Mouse (Mus musculus) right cerebral cortex, postnatal 14 days (tissue): Measurements from ENCODE around the gene Usp53.

ENCODE experiments used
- DNase-seq: peaks from one replicate; pipeline ENCODE4 v3.0.0; 2022

Usp53 gene

DNA sequence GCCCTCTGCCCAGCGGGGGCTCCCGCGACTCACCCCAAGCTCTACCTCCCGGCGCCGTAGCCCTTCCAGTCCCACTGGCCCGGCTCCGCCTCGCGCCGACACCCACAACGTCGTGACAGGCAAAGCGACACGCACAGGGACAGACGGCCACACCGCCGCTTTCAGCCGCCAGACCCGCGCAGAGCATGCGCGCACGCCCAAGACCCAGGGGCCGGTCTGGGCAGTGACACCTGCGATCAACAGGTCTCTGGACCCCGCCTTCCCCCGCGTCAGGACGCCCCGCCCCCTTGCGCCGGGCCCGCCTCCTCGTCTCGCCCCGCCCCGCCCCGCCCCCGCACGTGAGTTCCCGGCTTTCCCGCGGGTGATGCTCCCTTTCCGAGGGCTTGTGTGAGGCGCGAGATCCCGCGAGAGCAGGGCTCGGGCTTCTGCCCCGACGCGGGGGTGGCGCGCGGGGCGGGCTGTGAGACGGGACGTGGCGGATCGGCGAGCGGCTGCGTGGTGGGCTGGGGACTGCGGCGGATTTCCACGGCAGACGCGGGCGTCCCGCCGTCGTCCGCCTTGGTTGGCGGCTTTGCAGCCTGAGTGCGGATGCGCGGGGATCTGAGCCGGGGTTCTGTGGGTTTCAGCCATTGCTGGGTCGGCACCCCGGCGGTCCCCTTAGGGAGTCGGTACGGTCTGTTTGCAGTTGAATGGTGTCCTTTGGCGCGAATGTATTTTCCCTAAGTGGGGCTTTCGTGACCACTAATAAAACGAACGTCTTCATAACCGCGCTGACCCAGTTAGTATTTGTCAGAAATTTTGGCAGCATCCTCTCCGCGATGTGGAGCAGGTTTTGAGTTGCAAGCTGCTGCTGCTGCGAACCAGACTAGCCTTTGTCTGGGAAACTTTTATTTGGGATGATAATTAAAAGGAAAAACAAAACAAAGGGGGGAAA lies at the start of gene Usp53:
Usp53 (minus strand) TSS at position 262 of the 934 bp plus-strand sequence.
- DNase-seq = peak; percentile 94

- no peak for DNase-seq
Measured at GRCm38 (mm10) chr3:123033804-123034203, 49.5 kb upstream of the Usp53 start.

GRCm38 (mm10) chr3:123025634-123026033 lies 41.3 kb upstream of the Usp53 start:
- no peak for DNase-seq

- no peak for DNase-seq
Measured at GRCm38 (mm10) chr3:123024496-123025234, 40.4 kb upstream of the Usp53 start.

DNA sequence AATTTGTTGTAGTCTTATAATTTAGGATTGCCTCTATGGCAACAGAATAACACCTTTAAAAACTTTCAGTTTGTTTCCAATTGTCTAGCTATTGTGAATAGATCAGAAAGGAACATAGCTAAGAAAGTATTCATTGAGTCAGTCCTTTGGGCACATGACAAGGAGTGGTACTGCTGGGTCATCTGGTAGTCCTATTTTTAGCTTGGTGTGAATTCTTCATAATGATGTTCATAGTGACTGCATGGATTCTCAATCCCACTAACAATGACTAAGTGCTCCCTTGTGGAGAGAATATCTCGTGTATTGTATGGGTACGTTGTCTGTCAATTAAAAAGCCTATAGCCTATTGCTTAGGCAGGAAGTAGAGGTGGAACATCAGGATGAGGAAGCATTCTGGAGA lies 34.5 kb upstream of the Usp53 start:
- DNase-seq = no peak

DNA sequence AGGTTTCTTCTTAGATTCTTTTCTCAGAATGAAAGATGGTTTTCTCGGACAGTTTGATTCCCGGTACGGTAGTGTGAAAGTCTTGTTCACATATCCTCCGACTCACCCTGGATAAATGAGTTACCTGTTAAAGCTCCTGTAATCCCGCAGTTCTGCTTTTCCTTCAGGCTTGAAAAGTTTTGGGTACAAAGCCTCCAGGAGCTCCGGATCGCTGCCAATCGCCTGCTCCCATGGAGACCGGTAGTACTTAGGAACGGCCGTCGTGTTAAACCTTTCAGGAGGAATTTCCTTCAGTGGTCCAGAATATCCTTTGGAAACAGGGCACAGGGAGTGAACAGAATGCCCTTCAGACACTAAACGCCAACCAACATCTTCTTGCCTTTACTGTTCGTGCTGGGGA lies 29.2 kb upstream of the Usp53 start:
- DNase-seq = no peak

GRCm38 (mm10) chr3:123009417-123009816 lies 25.1 kb upstream of the Usp53 start:
- DNase-seq = no peak

- DNase-seq = no peak
Measured at GRCm38 (mm10) chr3:123007386-123007785, 23.1 kb upstream of the Usp53 start.

DNA sequence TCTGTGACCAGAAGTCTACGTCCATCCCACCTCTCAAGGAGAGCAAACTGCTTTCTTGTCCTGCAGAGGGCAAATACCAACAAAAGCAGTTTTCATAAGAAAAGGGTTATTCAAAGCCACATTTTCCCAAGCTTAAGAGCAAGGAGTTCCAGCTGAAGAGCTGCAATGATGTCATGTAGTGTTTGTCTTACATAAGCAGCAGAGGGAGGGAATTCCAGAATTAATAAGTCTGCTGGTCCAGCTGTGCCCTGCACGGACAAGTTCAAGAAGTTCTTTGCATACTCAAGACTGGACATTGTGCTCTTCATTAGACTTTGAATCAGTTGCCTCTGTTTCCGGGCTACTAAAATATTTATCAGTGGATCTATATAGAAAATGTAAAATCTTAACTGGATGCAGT lies 16.7 kb upstream of the Usp53 start:
- no peak for DNase-seq

DNA sequence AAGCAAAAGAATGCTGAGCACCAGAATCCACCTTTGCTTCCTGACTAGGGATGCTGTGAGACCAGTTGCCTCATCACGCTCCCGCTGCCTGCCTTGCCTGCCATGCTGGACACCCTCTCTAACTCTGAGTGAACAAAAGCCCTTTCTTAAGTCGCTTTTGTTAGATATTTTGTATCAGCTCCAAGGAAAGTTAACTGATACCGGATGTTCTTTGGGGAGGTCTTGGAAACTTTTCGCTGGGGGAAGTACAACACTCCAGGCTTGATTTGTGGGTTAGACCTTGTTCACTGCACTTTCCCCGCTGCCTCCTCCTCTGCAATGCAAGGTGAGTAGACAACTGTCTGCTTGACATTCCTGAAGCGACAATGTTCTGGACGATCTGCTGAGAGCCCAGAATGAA lies 14.2 kb upstream of the Usp53 start:
- no peak for DNase-seq

DNA sequence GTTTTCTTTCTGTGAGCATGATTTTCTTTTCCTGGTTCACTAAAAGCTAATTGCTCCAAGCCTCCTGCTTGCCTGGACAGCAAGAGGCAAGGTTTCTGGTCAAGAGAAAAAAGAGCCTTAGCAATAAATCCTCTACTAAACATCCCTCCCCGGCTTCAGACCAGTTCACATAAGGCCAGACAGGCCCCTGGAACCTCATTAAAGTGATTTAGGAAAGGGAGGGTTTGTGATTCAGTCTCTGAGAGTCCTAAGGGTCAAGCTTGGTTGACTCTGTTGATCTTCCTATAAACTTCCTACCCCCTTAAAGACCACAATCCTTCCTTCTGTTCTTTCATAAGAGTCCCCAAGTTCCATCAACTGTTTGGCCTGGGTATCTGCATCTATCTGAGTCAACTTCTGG lies 12.7 kb upstream of the Usp53 start:
- DNase-seq = no peak

DNA sequence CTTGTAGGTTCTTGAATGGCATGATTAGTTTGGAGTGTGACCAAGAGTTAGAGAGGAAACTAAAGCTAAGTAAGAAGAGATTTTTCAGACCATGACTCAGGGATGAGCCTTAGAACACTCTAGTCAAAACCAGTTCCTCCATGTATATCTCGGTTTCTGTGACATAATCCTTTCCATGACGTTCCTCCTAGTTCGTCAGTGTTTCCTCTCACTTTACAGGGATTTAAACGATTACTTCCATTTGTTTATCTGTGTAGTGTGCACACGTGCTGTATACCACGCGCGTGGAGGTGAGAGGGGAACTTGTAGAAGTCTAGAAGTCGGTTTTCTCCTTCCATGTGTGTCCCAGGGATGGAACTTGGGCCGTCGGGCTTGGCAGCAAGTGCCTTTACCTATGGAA lies 2.6 kb upstream of the Usp53 start:
- no peak for DNase-seq

DNA sequence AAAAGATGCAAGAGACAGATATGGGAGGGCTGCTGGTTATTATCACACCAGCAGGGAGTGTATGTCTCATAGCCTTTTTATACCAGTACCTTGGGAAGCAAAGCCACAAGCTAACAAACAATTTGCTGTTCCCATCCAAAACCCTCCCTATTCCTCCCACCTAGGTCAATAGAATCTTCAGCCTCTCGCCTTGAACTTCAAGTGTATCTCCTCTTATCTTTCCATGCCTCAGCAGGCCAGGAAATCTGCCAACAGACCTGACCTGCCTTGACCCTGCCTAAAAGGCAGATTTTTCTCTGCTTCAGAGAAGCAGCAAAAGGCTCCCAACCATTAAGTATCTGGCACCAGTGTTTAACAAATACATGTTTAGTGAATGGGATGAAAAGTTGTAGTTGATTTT lies 2.1 kb upstream of the Usp53 start:
- DNase-seq = no peak

DNA sequence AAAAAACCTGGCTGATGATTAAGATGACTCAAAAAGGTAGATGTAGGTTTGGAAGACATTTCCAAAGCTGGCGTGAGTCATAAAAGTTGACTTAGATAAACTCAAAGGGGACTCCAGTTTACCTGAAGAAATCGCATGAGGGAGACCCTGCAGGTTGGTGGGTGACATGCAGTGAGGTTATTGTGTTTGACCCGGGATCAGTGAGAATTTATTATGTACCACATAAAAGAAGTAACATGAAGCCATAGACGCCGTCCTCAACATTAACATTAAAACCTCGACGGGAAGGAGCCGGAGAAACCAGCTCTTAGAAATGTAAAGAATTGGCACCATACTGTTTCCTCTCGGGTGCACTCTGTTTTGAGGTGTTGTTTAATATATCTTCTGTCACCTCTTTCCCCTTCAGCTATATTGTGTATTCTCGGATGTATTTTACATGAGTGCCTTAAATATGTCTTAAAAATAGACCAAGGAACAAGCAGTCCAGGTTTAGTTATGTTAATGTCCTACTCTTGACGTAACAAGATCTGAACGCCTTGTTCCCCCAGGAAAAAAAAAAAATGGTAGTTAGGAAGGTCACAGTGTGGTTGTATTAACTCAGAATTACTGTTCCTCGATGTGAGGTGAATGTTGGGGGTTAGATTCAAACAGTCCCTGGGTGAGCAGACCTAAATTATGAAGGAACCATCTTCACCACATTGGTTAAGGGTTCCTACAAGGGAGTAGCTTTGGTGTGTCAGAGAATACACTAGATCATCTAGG lies 1.1 kb upstream of the Usp53 start:
- no peak for DNase-seq

- DNase-seq = peak; percentile 52
Measured at GRCm38 (mm10) chr3:122983849-122984248, 461 bp downstream of the Usp53 start.

GRCm38 (mm10) chr3:122975964-122976363 lies 8.3 kb downstream of the Usp53 start:
- DNase-seq = no peak

DNA sequence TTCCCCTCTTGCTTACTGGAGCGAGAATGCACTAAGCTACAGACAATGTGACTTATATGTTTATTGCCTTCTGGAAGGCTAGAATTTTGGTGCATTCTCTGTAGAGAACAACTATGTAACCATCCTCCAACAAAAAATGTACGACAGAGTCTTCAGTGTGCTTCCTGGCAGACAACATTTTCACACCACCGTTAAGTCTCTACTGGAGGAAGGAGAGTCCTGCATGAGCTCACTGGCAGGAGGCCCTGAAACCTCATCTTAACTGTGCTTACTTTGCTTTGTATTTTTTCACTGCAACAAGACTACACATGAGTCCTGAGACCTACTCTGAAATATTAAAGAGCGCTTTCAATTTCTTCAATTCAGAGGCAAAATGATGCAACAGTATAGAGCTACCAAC lies 8.9 kb downstream of the Usp53 start:
- no peak for DNase-seq

DNA sequence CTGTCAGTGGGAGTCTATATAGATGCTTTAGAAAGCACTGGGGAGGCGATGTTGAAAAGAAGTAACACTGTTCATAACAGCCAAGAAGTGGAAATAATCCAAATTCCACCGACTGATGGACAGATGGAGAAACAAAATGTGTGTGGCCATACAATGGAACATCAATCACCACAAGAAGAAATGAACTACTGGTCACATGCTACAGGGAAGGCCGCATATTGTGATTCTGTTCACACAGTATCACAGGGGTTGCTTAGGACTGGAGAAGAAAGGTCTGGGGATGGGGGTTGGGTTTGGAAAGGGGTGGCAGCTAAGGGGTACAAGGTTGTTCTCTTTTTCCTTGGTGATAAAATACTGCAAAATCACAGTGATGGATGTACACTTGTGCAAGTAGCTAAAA lies 9.5 kb downstream of the Usp53 start:
- no peak for DNase-seq

GRCm38 (mm10) chr3:122972126-122972822 lies 12.0 kb downstream of the Usp53 start:
- no peak for DNase-seq

DNA sequence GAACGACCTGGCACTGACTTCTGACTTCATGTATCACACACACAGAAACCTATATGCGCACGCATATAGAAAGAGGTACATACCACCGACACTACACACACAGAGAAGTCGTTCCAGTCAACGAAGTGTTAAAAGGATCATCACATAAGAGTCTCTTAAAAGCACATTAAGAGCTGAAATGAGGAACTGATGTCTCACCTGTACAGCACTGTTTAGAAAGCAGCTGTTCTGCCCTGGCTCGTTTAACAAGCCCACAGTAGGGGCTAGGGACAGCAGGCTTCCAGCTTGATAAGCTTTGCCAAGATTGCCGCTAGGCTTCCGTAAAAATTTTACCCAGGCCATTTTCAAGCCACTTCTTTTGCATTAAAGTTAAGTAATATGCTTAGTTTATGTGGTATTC lies 15.9 kb downstream of the Usp53 start:
- DNase-seq = no peak

GRCm38 (mm10) chr3:122964301-122964700 lies 20.0 kb downstream of the Usp53 start:
- DNase-seq = no peak

- DNase-seq = no peak
Measured at GRCm38 (mm10) chr3:122950129-122950528, 34.2 kb downstream of the Usp53 start.

DNA sequence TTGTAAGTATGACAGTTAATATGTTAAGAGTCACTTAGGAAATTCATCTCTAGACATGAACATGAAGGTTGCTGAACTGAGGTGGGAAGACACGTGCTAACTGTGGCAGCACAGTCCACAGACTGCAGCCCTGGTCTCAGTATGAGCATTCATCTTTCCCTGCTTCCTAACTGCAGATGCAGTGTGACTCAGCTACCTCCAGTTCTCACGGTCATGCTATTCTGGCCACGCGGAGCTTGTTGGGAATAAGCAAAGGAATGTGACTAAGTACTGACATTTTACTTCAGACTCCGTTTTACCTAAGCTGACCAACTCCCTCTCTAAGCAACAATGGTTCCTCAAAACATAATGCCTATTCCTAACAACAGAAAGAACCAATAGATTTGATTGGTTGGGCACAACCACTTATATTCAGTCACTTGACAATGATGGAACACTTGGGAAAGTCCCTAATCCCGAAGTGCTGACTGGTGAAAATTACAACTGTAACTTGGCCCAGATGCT lies 40.9 kb downstream of the Usp53 start:
- DNase-seq = no peak
